Mouse (Mus musculus): Measurements from ENCODE around the gene Slc15a2. TPM values are rescaled to one million over a fixed set of nuclear protein-coding genes. Genes with fewer than 3 reads are reported as not detected.

The Slc15a2 gene
- polyA plus RNA-seq, 1 experiment from 2014 or later = 1.9 TPM

- Histone ChIP-seq H3K4me1 (replicated peaks) (no peaks in the 10 kb centered on the region), H3K4me3 (replicated peaks) (no peak overlapping the region), H3K27ac (no peak overlapping the region), H3K36me3 (no peaks in the 10 kb centered on the region), H3K27me3 (peaks cover 11% of the 10 kb centered on the region), H3K9ac (no peak overlapping the region), H3K4me2 (no peak overlapping the region), H3K9me3 (replicated peaks) (no peaks in the 10 kb centered on the region)
- DNase-seq (no peak), ATAC-seq (ENCODE audit: low read depth) (no peak)
These were observed 66.1 kb downstream of the Slc15a2 start for GRCm38 (mm10) chr16:36718637-36719036.

DNA sequence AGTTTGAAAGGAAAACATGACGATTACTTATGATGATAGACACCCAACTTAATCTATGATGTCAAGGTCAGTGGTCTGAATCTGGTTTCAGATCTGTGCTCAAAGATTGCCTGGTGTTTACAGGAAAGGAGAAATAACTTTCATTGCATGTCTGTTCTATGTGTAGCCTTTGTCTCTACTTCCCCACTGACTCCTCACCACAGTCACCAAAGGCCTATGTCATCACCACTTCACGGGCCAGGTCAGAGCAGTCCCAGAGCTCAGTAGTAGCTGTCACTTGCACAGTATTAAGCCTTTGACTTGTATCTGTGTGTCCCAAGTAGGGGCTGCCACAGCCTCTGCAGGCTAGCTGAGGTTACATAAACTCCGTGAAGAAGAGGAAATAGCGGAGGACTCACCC lies 67.3 kb downstream of the Slc15a2 start:
- Histone ChIP-seq H3K27me3 (peaks cover 11% of the 10 kb centered on the region), H3K4me1 (replicated peaks) (no peaks in the 10 kb centered on the region), H3K36me3 (no peaks in the 10 kb centered on the region), H3K4me3 (replicated peaks) (no peak overlapping the region), H3K27ac (no peak overlapping the region), H3K9me3 (replicated peaks) (no peaks in the 10 kb centered on the region), H3K9ac (no peak overlapping the region), H3K4me2 (no peak overlapping the region)
- DNase-seq (no peak), ATAC-seq (ENCODE audit: low read depth) (no peak)
- 43% methylated on average over 4 of the region's 4 CpGs for WGBS (ENCODE audit: insufficient replicate concordance)

- H3K4me2 ChIP-seq = no peak overlapping the region
- H3K9ac ChIP-seq = no peak overlapping the region
- no peaks in the 10 kb centered on the region for H3K9me3 ChIP-seq (replicated peaks)
- DNase-seq (no peak), ATAC-seq (ENCODE audit: low read depth) (no peak)
- no peaks in the 10 kb centered on the region for H3K4me1 ChIP-seq (replicated peaks)
- H3K36me3 ChIP-seq = no peaks in the 10 kb centered on the region
- no peaks in the 10 kb centered on the region for H3K27me3 ChIP-seq
- H3K27ac ChIP-seq = no peak overlapping the region
- 57% methylated on average over 12 of the region's 12 CpGs for WGBS (ENCODE audit: insufficient replicate concordance)
- H3K4me3 ChIP-seq (replicated peaks) = no peak overlapping the region
These were observed 73.0 kb downstream of the Slc15a2 start for GRCm38 (mm10) chr16:36711760-36712159.

GRCm38 (mm10) chr16:36710794-36711193 lies 74.0 kb downstream of the Slc15a2 start:
- DNase-seq (no peak), ATAC-seq (ENCODE audit: low read depth) (no peak)
- H3K27ac ChIP-seq = no peak overlapping the region
- no peak overlapping the region for H3K4me3 ChIP-seq (replicated peaks)
- no peaks in the 10 kb centered on the region for H3K9me3 ChIP-seq (replicated peaks)
- no peak overlapping the region for H3K9ac ChIP-seq
- no peaks in the 10 kb centered on the region for H3K36me3 ChIP-seq
- 65% methylated on average over 2 of the region's 2 CpGs for WGBS (ENCODE audit: insufficient replicate concordance)
- H3K4me1 ChIP-seq (replicated peaks) = no peaks in the 10 kb centered on the region
- no peaks in the 10 kb centered on the region for H3K27me3 ChIP-seq
- no peak overlapping the region for H3K4me2 ChIP-seq

DNA sequence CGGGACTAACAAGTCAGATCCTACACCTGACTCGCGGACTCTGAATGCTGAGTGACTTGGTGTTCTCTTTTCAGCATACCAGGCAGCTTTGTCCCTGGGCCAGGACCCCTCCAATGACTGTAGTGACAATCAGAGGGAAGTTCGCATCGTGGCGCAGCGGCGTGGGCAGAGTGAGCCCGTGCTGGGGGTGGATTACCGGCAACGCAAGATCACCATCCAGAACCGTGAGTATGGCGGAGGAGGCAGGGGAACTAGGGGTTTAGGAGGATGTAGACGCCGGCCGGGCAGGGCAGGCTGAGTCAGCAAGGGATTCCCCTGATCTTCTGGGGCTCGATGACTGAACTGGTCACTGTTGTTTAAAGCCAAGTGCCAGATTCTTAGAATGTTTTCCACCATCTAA lies 75.4 kb downstream of the Slc15a2 start:
- H3K9ac ChIP-seq = no peak overlapping the region
- no peaks in the 10 kb centered on the region for H3K36me3 ChIP-seq
- no peaks in the 10 kb centered on the region for H3K9me3 ChIP-seq (replicated peaks)
- H3K27me3 ChIP-seq = no peaks in the 10 kb centered on the region
- H3K27ac ChIP-seq = no peak overlapping the region
- H3K4me1 ChIP-seq (replicated peaks) = no peaks in the 10 kb centered on the region
- ATAC-seq (ENCODE audit: low read depth) (no peak), DNase-seq (no peak)
- no peak overlapping the region for H3K4me2 ChIP-seq
- 65% methylated on average over 17 of the region's 17 CpGs for WGBS (ENCODE audit: insufficient replicate concordance)
- H3K4me3 ChIP-seq (replicated peaks) = no peak overlapping the region

GRCm38 (mm10) chr16:36708751-36709150 lies 76.0 kb downstream of the Slc15a2 start:
- no peak for DNase-seq
- no peak overlapping the region for H3K4me3 ChIP-seq (replicated peaks)
- 34% methylated on average over 7 of the region's 7 CpGs for WGBS (ENCODE audit: insufficient replicate concordance)
- H3K9ac ChIP-seq = no peak overlapping the region
- no peak overlapping the region for H3K27ac ChIP-seq
- H3K27me3 ChIP-seq = no peaks in the 10 kb centered on the region
- no peaks in the 10 kb centered on the region for H3K36me3 ChIP-seq
- H3K4me1 ChIP-seq (replicated peaks) = no peaks in the 10 kb centered on the region
- H3K9me3 ChIP-seq (replicated peaks) = no peaks in the 10 kb centered on the region
- ATAC-seq (ENCODE audit: low read depth) = no peak
- H3K4me2 ChIP-seq = no peak overlapping the region

- 57% methylated on average over 6 of the region's 6 CpGs for WGBS (ENCODE audit: insufficient replicate concordance)
- Histone ChIP-seq H3K4me1 (replicated peaks) (no peaks in the 10 kb centered on the region), H3K36me3 (no peaks in the 10 kb centered on the region), H3K27me3 (no peaks in the 10 kb centered on the region), H3K4me3 (replicated peaks) (no peak overlapping the region), H3K9ac (no peak overlapping the region), H3K9me3 (replicated peaks) (no peaks in the 10 kb centered on the region), H3K4me2 (no peak overlapping the region), H3K27ac (no peak overlapping the region)
- ATAC-seq (ENCODE audit: low read depth) (no peak), DNase-seq (no peak)
These were observed 76.9 kb downstream of the Slc15a2 start for GRCm38 (mm10) chr16:36707702-36708423.

GRCm38 (mm10) chr16:36700484-36700883 lies 84.3 kb downstream of the Slc15a2 start:
- DNase-seq (no peak), ATAC-seq (ENCODE audit: low read depth) (no peak)
- WGBS (ENCODE audit: insufficient replicate concordance) = 58% methylated on average over 2 of the region's 2 CpGs
- no peak overlapping the region for H3K4me3 ChIP-seq (replicated peaks)
- H3K4me1 ChIP-seq (replicated peaks) = no peaks in the 10 kb centered on the region
- peaks cover 9% of the 10 kb centered on the region; the same call in 1 of the 2 replicates for H3K27me3 ChIP-seq
- no peak overlapping the region for H3K4me2 ChIP-seq
- no peak overlapping the region for H3K27ac ChIP-seq
- no peak overlapping the region for H3K9ac ChIP-seq
- H3K9me3 ChIP-seq (replicated peaks) = no peaks in the 10 kb centered on the region
- no peaks in the 10 kb centered on the region for H3K36me3 ChIP-seq

Small RNA genes within 50 kb of the gene (microRNA-seq; reads per million reads assigned to microRNA genes)
- gene Gm22617 = not detected

Other genes starting within 250 kb of the Slc15a2 start
- gene Casr, start 222.8 kb downstream of the Slc15a2 start, polyA plus RNA-seq (2015; fragmentation: Nextera tagmentation; extraction: Ambion mirVana) = not detected in 2 replicates
- 5.2 and 6.2 TPM in 2 replicates for gene Cd86, start 118.9 kb downstream of the Slc15a2 start, polyA plus RNA-seq (2015; fragmentation: Nextera tagmentation; extraction: Ambion mirVana)
- 0.03 and 0.13 TPM in 2 replicates for gene Ildr1, start 91.0 kb downstream of the Slc15a2 start, polyA plus RNA-seq (2015; fragmentation: Nextera tagmentation; extraction: Ambion mirVana)
- 10.2 and 10.9 TPM in 2 replicates for gene Iqcb1, start 43.4 kb upstream of the Slc15a2 start, polyA plus RNA-seq (2015; fragmentation: Nextera tagmentation; extraction: Ambion mirVana)
- gene Eaf2, start 90.0 kb upstream of the Slc15a2 start, polyA plus RNA-seq (2015; fragmentation: Nextera tagmentation; extraction: Ambion mirVana) = 0.41 and 0.59 TPM in 2 replicates
- gene Golgb1, start 90.2 kb upstream of the Slc15a2 start, polyA plus RNA-seq (2015; fragmentation: Nextera tagmentation; extraction: Ambion mirVana) = 30.7 and 31.0 TPM in 2 replicates
- 12.3 and 12.6 TPM in 2 replicates for gene Hcls1, start 150.0 kb upstream of the Slc15a2 start, polyA plus RNA-seq (2015; fragmentation: Nextera tagmentation; extraction: Ambion mirVana)
- not detected in 2 replicates for gene Fbxo40, start 205.5 kb upstream of the Slc15a2 start, polyA plus RNA-seq (2015; fragmentation: Nextera tagmentation; extraction: Ambion mirVana)
- 9.4 and 12.2 TPM in 2 replicates for gene Polq, start 226.8 kb upstream of the Slc15a2 start, polyA plus RNA-seq (2015; fragmentation: Nextera tagmentation; extraction: Ambion mirVana)